Mouse (Mus musculus): ENCODE results near the gene Isoc2b.
A peak's percentile ranks its signal among the peaks of the same experiment; 100 is the strongest.
"Not testable (repeated sequence)": the region's sequence is repeated elsewhere in the genome, so short reads cannot be mapped to it uniquely, and the experiment has no call there.

The Isoc2b gene

DNA sequence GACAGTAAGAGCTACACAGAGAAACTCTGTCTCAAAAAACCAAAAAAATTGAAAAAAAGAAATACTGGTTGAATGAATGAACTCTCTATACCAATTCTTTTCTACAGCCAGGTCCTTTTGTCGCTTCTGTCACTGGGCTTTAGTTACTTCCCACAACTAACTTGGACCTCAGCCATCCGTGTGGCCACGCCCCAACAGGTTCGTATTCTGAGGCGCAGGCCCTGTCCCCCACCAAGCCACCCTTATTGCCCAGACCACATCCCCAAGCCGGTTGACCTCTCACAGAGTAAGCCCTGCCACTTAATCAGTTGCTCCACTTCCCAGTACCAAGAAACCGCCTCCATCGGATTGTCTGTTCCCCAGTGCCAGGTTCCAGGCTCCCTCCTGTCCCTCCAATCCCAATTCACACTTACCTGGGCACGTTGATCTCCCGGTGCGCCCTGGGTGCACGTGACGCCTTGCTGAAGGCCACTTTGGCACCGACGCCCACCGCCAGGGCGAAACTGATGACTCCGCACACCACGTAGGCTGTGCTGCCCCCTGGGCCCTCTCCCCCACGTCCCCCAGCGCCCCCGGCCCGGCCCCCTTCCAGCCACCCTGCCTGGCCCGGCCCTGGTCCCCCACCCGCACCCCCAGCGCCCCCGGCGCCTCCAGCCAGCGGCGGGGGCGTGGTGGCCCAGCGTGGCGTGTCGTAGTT, 34.3 kb downstream of the Isoc2b start:
- DNase-seq (ENCODE audit: low spot score) = no peak

DNA sequence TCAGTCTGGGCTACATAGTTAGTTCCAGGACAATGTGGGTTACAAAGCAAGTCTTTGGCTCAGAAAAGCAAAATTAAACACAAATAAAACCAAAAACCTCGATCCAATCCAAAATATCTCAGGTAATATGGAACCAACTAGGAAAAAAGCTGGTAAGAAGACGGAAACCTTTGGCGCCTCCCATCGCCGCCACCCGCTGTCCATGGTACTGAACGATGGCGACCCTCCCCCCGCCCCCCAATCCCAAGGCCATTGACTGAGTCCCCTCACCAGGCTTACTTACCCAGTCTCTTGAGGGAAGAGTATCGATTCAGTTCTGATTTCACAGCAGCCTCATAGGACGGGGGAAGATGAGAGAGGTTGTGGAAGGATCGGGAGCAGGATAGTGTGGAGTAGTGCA, 39.6 kb downstream of the Isoc2b start:
- DNase-seq (ENCODE audit: low spot score) = no peak

DNA sequence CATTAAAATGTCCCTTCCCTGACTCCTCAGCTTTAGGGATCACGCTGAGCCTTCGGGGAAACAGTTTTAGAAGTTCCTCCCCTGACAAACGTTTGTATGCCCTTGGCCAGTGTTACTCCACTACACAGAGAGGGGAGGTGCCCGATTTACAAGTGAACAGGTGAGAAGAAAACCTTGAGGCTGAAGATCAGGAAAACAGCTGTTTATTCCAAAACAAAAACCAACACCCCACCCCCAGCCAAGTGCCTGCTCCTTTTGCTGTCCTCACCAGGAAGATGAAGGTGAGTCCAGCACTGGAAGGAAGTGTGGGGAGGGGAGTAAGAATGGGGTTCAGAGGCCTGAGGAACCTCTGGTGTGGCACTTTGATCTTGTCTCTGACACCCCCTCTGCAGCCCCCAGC, 44.7 kb downstream of the Isoc2b start:
- DNase-seq (ENCODE audit: low spot score) = no peak

DNA sequence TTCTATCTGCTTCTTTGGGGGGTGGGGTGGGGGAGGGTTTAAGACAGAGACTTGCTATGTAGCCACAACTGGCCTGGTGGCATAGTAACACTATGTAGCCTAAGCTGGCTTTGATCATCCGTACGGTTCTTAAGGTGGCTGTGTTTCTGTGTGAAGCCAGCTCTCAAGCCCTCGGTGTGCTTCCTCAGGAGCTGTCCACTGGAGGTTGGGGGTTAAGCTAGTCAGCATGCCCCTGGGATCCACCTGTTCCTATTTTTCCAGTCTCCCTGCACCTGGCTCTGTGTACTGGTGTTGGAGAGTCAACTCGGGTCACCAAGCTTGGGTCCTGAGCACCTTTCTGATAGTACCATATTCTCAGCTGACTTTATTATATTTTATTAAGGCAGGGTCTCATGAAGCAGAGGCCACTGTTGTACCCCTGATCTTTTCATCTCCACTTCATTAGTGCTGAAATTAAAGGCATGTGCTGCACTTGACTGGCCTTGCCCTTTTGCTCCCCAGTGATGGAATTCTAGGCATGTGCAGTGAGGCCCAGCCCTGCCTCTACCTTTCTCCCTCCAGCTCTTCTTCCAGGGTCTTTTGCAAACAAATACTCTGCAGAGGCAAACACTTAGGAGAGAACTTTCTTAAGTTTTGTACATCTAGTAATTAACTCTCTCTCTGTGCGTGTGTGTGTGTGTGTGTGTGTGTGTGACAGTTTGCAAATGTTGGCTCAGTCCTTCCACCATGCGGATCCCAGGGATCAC, 47.7 kb downstream of the Isoc2b start:
- DNase-seq (ENCODE audit: low spot score) = no peak

DNA sequence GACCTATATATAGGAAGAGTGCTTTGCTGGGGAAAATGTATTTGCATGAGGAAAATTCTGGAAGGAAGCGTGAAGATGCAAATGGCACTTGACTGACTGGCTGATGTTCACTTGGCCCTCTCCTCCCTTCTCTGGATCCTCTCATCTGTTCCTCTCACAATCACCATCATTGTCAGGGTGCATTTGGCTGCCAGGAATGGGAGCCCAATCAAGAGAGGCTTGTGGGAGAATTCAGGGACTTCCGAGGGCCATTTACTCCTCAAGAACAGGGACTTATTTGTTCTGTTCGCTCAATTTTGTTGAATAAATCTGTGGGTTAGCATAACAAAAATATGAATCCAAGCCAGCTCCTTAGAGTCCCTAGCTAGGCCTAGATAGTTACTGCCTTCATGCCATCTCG, 48.4 kb downstream of the Isoc2b start:
- no peak for DNase-seq (ENCODE audit: low spot score)

DNA sequence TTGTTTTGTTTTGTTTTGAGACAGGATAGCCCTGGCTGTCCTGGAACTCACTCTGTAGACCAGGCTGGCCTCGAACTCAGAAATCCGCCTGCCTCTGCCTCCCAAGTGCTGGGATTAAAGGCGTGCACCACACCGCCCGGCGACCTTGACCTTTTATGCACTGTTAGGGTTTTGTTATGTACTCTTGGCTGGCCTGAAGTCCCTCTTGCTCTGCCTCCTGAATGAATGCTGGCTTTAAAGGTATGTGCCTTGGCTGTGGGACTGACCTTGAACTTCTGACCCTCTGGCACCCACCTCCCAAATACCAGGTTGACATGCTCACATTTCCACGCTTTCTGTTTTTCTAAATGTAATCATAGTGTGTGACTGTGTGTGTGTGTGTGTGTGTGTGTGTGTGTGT, 49.1 kb downstream of the Isoc2b start:
- not testable (repeated sequence) for DNase-seq (ENCODE audit: low spot score)

DNA sequence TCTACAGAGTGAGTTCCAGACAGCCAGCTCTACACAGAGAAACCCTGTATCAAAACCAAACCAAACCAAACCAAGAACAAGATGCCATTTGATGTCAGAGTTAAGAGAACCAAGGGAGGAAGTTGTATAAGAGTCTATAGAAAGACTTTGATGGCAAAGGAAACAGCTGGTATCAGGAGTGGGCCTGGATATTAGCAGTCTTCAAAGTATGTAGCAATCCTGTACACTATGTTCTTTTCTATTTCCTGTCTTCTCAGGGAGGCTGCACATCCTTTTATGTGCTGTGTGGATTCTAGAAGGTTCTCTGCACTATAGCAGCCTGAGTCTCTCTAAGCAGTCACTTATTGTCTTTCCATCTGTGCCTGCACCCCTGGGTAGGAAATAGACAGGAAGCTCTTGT, 53.5 kb downstream of the Isoc2b start:
- DNase-seq (ENCODE audit: low spot score) = no peak

DNA sequence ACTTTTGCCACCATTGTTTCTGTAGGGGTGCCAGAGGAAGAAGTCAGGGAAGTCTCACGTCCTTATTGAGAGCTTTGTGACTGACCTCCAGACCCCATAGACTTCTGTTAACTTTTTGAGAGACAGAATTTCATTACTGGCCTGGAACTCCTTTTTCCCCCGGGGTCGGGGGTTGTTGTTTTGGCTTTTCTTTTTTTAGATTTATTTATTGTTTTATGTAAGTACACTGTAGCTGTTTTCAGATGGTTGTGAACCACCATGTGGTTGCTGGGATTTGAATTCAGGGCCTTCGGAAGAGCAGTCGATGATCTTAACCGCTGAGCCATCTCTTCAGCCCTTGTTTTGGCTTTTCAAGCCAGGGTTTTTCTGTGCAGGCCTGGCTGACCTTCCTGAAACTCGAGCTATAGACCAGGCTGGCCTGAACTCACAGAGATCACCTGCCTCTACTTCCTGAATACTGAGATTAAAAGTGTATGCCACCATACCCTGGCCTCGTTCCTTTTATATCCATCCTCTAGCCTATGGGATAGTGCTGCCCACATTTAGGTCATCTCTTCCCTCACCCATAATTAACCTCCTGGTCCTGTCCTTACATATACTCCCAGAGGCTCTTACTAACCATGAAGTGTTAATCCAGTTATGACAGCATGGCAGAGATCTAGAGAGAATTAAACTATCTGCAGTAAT, 56.8 kb downstream of the Isoc2b start:
- DNase-seq (ENCODE audit: low spot score) = no peak

DNA sequence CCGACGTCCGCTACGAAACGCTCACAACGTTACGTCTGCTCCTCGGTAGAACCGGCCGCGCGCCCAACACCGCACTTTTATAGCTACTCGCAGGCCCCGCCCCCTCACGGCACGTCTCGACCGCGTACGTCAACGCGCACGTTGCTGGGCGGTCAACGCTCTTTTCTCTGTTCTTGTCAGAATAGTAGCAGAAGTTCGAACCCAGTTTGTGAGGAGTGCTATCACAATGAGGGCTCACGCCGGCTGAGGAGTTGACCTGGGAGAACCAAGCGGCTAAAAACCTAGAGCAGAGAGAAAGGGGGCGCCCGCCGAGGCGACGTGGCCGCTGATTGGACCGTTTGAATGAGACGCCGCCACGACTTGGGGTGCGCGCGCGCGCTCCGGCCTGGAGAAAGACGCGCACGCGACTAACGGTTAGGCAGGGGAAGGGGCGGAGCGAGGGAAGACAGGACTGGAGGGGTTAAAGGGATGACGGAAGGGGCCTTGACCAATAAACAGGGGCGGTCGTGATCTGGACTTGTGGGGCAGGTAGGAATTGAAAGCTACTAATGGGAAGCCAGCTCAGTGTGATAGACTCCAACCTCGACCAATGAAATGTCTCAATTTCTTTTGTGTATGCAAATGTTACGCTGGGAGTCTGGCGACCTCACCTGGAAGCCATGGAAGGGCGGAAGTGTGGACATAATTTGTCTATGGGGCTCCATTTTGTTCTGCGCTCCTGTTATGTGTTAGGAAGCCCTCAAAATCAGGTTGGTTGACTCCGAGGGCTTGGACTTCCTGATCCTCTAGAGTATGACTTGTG, 57.6 kb downstream of the Isoc2b start, which contains the start of gene Ube2s:
Gene Ube2s, minus strand, starts transcription at position 288 of the 802 bp plus-strand sequence.
- DNase-seq (ENCODE audit: low spot score) = peak; percentile 99

DNA sequence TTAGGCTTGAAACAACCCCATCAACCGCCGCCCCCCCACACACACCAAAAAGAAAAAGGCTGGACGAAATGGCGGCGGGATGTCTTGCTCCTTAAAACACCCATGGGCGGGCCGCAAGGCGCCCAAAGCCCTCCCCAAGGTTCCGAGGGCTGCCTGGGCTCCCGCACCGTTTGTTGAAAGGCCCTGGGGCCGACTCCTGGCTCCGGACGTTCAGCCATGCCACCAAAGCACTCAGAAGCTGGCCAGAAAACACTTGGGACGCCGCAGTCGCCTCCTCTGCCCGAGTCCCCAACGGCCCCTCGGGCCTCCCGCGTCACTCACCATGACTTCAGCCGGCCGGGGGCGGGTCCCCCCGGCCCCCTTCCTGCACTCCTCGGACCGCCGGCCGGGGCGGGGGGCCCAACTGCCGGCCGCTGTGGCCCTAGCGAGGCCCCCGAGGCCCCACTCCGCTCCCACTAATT, 58.2 kb downstream of the Isoc2b start:
- peak; percentile 50 for DNase-seq (ENCODE audit: low spot score)

DNA sequence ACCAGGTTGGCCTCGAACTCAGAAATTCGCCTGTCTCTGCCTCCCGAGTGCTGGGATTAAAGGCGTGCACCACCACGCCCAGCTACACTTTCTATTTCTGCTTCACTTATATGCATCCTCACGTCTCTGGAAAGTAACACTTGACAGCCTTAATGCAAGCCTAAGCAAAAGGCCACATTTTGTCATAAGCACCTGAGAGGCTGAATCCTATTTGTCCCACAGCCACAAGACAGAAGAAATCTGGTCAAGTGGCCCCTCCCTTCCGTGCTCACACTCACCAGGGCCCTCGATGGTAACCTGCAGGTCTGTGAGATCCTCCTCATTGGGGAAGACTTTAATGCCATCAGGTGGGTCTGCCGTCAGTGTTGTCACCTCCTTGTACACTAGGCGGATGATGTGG, 58.9 kb downstream of the Isoc2b start:
- DNase-seq (ENCODE audit: low spot score) = not testable (repeated sequence)

DNA sequence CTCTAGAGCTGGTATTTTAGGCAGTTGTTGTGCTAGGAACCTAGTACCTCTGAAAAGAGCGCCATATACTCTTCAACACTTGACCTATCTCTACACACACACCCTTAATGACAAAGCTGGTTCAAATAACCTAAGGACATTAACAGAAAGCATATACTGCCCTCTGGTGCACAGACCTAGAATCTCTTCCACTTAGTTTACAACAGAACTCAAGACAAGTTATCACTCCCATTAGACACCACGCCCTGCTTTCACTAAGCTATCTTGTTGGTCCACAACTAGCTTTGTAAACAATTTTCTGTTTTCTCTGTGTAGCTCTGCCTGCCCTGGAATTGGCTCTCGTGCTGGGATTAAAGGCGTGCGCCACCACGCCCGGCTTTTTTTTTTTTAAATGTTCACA, 63.3 kb downstream of the Isoc2b start:
- DNase-seq (ENCODE audit: low spot score) = peak; percentile 78

DNA sequence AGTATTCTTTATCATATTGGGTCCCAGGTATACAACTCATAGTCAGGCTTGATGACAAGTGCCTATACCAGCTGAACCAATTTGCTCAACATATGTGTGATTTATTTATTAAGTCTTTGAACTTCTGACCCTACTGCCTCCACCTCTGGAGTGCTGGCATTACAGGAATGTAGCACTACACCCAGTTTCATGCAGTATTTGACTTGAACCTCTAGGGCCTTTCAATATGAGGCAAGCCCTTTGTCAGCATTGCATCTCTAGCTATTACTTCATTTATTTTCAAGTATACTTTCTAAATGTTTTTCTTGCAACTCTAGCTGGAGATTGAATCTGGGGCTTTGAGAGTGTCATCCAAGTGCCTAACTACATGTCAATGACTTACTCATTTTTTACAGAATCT, 67.8 kb downstream of the Isoc2b start:
- DNase-seq (ENCODE audit: low spot score) = no peak

DNA sequence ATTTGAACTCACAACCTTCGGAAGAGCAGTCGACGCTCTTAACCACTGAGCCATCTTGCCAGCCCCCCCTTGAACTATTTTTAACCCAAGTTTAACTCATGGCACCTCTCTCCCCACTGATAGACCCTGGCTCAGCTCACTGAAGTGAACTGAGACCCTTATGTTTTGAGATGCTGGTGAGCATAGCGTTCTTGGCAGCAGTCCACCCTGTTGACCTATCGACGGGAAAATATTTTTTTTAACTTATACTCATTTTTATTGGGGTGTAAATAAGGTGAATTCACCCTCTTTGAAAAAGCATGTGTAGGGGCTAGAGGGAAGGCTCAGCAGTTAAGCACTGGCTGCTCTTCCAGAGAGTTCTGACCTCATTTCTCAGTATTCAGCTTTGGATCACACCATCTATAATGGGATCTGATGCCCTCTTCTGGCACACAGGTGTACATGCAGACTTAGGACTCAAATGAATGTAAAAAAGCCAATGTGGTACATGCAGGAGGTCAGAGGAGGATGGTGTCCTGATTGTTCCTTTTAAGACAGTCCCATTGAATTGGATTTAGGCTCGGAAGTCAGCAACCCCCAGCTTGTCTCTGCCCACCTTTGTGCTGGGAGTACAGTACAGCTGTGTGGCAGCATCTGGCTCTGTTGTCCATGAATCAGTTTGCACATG, 74.2 kb downstream of the Isoc2b start:
- DNase-seq (ENCODE audit: low spot score) = peak; percentile 70

Data from retina, embryonic 14.5 days (tissue).